30 mouse cellular contexts compared by ENCODE assay signal in the genomic region with DNA sequence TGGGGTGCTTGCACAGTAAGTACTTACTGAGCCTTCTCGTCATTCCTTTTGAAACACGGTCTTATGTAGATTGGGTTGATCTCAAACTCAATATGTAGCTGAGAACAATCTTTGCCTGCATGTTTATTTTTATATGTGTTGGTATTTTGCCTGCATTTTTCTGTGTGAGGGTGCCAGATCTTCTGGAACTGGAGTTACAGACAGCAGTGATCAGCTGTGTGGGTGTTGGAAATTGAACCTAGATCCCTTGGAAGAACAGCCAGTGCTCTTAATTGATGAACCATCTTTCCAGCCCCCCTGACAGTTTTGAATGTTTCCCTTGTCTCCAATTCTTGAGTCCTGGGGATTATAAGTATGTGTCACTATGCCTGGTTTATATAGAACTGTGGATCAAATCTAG. TPM values are rescaled to one million over a fixed set of nuclear protein-coding genes. Genes with fewer than 3 reads are reported as not detected.
"Had no signal": no experiment of that assay in that cellular context is flagged by ENCODE, and none has a peak within 500 bp of the region (broad histone marks: within the 10 kb centered on the region; RNA-seq: fewer than 3 reads in every experiment).

No protein-coding gene starts in this region.

- H3K9me3 ChIP-seq: embryonic facial prominence, embryonic 10.5 days; embryonic facial prominence, embryonic 12.5 days; embryonic facial prominence, embryonic 13.5 days; embryonic facial prominence, embryonic 15.5 days; forebrain, embryonic 10.5 days; forebrain, embryonic 12.5 days; forebrain, embryonic 13.5 days; forebrain, embryonic 15.5 days had no signal

- H3K36me3 ChIP-seq: embryonic facial prominence, embryonic 10.5 days; embryonic facial prominence, embryonic 12.5 days; embryonic facial prominence, embryonic 13.5 days; embryonic facial prominence, embryonic 15.5 days; forebrain, embryonic 10.5 days; forebrain, embryonic 12.5 days; forebrain, embryonic 15.5 days had no signal

- DNase-seq: cerebellum, adult 2 months; cerebellum, adult 8-10 months; cerebellum, adult 9-10 months; cerebellum, adult 9-11 months; cerebellum, postnatal 10 days; cerebellum, postnatal 14 days; cerebellum, postnatal 25 days; cerebellum, postnatal 36 days; embryo, embryonic 11 days; forebrain, postnatal 0 days; gastrocnemius, adult 2 months; gastrocnemius, postnatal 10 days; gastrocnemius, postnatal 14 days; gastrocnemius, postnatal 25 days; gastrocnemius, postnatal 36 days; heart, adult 18-20 months; heart, adult 2 months had no signal

- H3K27me3 ChIP-seq: embryonic facial prominence, embryonic 13.5 days; embryonic facial prominence, embryonic 15.5 days; forebrain, embryonic 12.5 days; forebrain, embryonic 15.5 days had no signal

- H3K27ac ChIP-seq: embryonic facial prominence, embryonic 10.5 days; embryonic facial prominence, embryonic 12.5 days; embryonic facial prominence, embryonic 13.5 days; embryonic facial prominence, embryonic 15.5 days; forebrain, embryonic 10.5 days; forebrain, embryonic 12.5 days; forebrain, embryonic 13.5 days; forebrain, embryonic 15.5 days; gastrocnemius, adult 2 months; heart, adult 2 months had no signal

- H3K4me3 ChIP-seq: embryonic facial prominence, embryonic 10.5 days; embryonic facial prominence, embryonic 12.5 days; embryonic facial prominence, embryonic 13.5 days; embryonic facial prominence, embryonic 15.5 days; erythroblast, embryonic 14.5 days; forebrain, embryonic 10.5 days; forebrain, embryonic 12.5 days; forebrain, embryonic 13.5 days; forebrain, embryonic 15.5 days; gastrocnemius, adult 2 months; heart, adult 2 months had no signal

- H3K4me2 ChIP-seq: embryonic facial prominence, embryonic 12.5 days; embryonic facial prominence, embryonic 13.5 days; embryonic facial prominence, embryonic 15.5 days; forebrain, embryonic 12.5 days; forebrain, embryonic 13.5 days; forebrain, embryonic 15.5 days had no signal

- ATAC-seq: forebrain, embryonic 13.5 days; forebrain, embryonic 14.5 days; forebrain, embryonic 15.5 days; forebrain, embryonic 16.5 days; forebrain, postnatal 0 days had no signal

- H3K9ac ChIP-seq: embryonic facial prominence, embryonic 12.5 days; embryonic facial prominence, embryonic 13.5 days; embryonic facial prominence, embryonic 15.5 days; forebrain, embryonic 12.5 days; forebrain, embryonic 13.5 days; forebrain, embryonic 15.5 days; forebrain, postnatal 0 days had no signal

RNA-seq across cellular contexts. Expression of a gene that starts 4.9 kb away (rescaled TPM):
- total RNA-seq: common myeloid progenitor, adult 5-6 weeks; granulocyte monocyte progenitor cell, adult 5-6 weeks had no signal
